Mouse (Mus musculus) spleen, adult 18-20 months (tissue): ENCODE measurements around the gene Cdh3.

Source experiments
- DNase-seq, 2 experiments: peaks; one replicate each; pipeline ENCODE4 v3.0.0; 2022; ENCODE audit warnings: mixed read lengths in 2 of 2

Gene Cdh3

DNA sequence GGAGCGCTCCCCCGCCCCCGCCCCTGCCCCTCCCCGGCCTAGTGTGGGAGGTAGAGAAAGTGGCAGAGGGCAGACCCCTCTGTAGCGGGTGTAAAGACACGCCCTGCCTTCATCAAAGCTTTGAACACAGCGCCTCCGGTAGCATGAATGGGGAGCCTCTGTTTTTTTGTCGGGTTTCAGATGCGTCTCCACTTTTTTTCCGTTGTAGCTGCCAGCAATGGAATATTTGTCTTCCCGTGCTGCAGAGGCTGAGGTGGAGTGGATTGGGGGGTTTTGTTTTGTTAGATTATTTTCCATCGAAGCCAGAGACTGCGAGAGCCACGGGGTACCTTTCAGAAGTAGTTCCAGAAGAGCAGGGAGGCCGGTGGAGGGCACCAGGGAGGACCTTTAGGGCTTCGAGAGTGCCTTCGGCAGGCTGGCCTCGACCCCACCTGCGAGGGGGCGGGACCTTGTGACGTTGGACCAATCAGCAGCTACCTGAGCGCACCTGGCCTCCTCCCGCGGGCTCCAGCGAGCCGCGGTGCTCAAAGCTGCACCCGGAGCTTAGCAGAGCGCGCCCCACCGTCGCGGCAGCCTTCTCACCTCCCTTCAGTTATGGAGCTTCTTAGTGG is at the start of gene Cdh3:
Cdh3 (plus strand) TSS at position 527 of the 611 bp plus-strand sequence.
- DNase-seq: no peak

DNA sequence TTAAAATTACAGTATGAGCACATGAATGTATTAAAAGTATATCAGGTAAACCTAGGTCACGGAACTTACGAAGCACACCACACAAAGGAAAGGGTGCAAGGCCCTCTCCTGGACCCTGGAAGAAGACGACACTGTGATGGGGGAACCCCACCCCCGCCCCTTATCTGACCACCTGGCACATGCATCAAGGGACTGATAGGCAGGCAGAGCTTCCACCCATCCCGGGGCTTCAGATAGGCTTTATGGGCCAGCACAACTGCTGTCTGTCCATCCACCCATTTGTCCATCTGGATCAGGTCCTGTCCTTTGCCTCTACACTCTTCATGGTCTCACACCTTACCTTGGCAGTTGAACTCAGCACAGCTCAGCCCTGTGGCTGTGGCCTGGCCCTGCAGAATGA is 48.6 kb upstream of the Cdh3 start:
- no peak for DNase-seq

DNA sequence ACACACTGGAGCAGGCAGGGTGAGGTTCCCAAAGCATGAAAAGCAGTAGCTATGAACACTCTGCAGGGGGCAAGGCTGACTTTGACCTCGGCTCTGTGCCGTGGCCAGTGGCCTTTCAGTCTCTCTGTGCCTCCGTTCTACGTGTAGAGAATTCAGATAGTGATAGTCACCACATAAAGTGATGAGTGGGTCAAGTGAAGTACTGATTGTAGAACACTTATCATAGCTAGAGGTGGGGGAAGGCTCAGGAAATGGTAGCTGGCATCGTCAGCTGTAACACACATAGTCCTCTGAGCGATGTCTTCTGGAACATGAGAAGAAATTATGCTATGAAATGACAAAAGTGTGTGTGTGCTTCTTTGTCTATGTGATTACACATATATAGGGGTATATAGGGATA is 46.9 kb upstream of the Cdh3 start:
- no peak for DNase-seq

DNA sequence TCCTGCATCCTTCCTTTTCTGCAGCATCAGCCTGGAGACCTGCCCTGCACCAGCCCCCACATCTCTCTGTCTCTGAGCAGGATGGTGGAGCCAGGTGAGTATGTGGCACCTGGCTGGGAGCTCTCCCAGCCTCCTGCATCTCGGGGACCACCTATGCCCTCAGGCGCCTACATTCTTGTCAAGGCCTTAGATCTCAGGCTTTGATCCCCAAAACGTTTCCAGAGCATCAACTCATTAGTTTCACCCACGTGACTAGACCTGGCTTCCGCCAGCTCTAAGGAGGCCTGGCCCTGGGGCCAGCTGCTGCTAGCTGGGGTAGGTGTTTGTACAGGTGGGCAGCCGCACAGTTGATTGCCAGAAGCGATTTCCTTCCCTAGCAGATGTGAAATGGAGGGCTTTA is 41.2 kb upstream of the Cdh3 start:
- DNase-seq: no peak

DNA sequence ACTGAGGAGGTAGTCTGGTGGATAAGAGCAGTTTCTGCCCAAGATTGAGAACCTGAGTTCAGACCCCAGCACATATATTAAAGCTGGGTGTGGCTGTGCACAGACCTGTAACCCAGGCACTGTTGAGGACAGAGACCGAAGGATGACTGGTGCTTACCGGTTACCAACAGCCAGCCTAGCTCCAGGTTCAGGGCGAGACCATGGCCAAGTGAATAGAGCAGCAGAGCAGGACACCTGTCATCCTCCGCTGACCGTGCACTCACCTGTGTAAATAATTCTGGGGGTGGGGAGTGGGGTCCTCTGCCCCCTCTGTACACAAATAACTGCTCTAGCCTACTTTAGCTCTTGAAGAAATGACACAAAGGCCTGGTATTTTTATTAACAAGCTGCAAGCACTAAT is 36.7 kb upstream of the Cdh3 start:
- no peak for DNase-seq

DNA sequence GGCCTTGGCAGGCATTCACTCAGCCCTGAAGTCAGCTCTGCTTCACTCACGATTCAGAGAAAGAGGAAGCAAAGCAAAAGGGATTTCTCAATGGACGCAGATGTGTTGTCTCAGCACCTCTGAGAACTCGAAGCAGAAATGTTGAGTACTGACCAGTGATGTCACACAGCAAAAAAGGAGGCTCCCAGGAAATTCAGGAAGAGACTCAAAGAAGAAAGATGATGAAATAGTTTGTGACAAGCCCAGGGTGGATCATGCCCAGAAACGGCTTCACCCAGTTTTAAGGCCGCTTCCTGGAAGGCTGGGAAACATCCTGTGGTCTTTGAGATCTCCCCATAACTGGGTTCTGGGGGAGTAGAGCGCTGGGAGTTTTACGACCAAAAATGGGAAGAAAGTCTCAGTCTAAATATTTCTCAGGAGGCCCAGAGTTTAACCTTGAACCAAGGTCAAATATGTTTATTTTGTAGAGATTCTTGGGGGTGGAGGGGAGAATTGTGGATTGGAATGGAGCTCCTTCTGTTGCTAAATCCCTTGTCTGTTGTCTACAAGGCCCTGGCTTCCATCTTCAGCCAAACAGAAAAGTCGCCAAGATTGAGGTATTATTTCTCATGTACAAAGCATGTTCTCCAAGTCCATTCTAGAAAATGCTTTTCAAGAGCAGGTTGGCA is 10.5 kb upstream of the Cdh3 start, which contains the start of gene 6030452D12Rik:
6030452D12Rik (plus strand) TSS at position 505 of the 668 bp plus-strand sequence.
- DNase-seq: no peak

DNA sequence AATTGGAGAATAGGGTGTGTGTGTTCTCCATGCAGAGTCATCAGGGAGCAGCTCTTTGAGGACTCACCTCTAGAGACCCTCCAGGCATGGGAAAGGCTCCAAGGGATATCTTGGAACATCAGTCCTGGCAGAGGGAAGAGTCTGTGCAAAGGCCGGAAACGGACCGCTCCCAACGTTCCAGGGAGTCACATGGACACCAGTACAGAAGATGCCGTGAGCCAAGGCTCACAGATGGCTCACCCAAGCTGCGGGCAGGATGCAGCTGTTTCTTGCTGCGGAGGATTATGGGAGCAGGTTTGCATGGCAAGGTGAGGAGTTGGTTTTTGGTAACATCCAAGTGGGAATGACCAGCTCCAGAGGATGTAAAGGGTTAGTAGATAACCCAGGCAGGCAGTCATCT is 6.5 kb upstream of the Cdh3 start:
- no peak for DNase-seq

DNA sequence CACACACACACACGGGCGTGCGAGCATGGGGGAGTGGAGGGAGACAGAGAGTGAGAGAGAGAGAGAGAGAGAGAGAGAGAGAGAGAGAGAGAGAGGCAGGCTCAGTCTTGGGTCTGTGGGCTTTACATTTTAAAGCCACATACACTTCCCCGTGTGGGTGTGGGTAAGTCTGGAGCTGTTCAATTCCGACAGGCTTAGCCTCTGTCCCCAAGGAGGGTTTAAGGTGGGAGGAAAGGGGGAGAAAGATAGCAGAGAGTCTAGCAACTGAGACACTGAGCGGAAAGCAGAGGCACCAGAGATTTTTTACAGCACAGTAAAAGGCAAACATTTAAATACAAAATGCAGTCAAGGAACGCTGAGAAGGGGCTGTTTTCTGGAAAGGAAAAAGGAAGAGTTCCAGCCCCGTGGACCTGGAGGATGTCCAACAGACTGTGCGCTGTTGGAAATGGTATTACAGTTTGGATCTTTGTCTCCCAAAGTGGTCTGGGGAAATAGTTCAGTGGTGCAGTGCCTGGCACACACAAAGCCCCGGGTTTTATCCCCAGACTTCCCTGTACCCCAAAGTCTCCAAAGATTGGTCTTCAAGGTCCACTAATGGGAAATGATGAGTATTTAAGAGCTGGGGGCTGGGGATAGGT is 5.2 kb upstream of the Cdh3 start:
- DNase-seq: no peak

DNA sequence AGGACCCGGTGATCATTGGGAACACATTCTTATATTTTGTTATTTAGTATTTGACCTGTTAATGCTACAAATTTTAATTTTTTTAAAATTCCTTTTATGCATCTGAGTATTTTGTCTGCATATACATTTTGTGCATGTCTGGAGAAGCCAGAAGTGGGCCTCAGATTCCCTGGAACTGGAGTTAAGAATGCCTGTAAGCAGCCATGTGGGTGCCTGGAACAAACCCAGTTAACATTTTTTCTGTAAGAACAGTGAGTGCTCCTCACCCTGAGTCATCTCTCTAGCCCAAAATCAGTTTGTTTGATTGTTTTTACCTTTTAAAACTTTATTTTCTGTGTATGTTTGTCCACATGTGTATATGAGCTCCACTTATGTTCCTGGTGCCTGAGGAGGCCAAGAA is 4.6 kb upstream of the Cdh3 start:
- DNase-seq: no peak

DNA sequence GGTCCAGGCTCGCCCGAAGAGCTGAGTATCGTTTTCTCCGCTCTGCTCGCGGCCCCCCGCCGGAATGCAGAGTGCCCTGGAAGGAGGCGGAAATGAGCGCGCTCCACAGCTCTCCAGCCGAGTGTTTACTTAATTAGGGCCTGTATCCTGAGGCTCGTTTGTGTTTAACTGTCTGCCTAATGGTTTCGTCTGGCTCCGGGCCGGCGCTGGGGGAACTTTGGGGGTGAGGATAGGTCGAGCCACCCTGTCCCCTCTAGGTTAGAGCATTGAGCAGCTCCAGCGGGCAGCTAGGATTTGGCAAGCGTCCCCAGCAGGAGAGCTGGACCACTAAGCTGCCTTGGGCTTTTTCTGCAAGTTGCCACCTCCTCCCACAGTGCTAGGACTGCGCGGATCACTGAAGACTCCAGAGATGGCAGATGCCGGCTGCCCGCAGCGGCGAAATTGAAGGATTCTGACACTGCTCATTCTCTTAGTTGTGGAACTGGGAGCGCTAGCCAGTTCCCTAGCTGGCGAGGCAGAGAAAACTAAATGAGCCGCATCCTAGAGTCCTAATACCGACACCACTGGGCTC is 2.8 kb upstream of the Cdh3 start:
- DNase-seq: no peak

DNA sequence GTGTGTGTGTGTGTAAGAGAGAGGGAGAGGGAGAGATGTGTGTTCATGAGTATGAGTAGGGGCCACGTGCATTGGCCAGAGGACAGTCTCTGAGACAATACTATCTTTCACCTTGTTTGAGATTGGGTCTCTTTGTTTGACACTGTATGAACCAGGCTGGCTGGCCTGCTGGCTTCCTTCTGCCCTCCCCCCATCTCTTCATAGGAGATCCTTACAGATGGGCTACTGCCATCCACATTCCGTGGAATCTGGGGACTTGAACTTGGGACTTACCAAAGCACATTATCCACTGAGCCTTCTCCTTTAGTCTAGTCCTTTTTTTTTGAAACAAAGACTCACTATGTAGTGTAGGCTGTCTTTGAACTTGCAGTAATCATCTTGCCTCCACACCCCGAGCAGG is 2.2 kb upstream of the Cdh3 start:
- DNase-seq: no peak

DNA sequence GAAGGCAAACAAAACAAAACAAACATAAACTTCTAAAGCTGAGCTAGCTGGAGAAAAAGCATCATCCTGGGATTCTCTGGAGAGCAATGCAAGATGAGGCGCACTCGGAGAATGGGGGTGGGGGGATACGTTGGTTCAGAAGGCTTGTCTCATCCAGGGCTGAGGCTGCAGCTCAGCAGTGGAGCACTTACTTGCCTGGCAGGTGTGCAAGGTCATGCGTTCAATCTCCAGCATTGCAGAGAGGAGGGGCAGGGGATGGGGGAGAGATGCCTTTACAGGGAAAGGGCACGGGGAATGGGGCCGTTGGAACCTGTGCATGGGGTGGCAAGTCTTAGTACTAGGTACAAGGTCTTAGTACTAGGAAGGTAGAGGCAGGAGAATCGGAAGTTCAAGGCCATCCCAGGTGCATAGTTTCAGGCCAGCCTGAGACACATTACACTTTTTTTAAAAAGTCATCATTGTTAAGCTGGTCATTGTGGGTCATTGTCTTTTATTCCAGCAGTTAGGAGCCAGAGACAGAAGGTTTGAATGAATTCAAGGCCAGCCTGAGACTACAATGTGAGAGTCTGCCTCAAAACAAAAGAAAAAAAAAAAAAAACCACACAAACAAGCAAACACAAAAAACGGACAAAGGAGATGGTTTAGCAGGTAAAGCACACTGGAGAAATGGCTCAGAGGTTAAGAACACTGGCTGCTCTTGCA is 1.5 kb upstream of the Cdh3 start:
- no peak for DNase-seq

DNA sequence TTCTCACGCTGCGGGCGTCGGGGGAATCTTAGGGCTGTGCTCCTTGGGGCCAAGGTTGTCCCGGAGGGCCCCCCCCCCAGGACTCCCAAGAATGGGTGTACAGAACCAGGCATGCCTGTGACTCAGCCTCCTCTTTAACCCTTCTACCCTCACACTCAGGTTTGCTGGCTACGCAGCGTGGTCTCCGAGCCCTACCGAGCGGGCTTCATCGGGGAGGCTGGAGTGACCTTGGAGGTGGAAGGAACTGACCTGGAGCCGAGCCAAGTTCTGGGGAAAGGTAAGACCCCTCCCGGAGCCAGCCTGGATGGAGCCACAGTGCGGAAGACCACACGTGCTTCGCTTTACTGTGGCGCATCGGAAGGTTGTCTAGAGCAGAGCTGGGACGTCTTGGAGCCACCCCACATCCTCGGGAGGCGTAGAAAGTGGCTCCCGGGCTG is 392 bp downstream of the Cdh3 start:
- no peak for DNase-seq

DNA sequence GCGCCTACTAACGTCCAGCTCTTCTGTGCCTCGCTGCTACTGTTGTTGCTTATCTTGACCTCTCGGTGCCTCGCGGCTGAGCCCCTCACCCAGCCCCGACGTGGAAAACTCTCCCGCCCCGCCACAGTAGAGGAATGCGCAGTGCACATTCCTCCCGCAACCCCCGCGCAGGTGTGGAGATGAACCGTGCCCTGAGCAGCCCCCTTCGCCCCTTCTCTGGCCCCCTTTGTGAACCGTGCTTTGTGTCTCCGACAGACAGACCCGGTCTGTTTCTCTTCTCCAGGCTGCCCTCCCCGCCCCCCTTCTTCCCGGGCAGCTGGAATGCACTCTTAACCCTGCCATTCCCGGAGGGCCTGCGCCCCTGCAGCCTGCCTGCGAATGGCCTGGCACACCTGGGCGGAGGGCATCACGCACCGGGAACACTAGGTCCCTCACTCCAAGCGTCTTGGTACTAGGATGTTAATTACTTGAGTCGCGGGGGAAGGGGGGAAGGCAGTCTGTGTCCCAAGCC is 895 bp downstream of the Cdh3 start:
- DNase-seq: no peak

DNA sequence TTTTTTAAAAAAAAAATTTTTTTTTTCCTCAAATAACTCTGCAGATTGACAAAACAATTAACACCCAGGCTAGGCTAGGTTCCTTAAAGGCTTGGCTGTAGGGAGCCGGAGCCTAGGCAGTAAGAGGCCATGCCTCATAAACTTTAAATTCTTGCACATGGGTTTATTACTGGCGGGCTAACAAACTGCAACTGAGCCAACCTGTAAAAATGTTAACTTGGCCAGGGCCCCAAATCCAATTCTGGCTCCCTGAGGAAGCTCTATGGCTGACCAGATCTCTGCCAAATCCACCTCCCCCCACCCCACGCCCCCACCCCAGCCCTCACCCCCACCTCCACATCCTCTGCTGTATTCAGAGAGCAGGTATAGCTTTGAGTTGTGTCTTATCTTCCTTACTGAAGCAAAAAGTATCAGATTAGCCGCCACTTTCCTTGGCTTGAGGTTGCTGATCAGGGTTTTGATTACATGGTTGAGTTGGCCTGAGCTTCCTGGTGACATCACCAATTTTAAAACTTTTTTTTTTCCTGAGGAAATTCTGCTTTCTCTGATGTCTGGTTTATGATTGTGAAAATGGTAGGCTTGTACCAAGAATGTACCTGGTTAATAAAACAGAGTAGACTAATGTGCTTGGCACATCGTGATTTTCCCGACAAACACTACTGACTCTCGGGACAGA is 1.9 kb downstream of the Cdh3 start:
- no peak for DNase-seq

DNA sequence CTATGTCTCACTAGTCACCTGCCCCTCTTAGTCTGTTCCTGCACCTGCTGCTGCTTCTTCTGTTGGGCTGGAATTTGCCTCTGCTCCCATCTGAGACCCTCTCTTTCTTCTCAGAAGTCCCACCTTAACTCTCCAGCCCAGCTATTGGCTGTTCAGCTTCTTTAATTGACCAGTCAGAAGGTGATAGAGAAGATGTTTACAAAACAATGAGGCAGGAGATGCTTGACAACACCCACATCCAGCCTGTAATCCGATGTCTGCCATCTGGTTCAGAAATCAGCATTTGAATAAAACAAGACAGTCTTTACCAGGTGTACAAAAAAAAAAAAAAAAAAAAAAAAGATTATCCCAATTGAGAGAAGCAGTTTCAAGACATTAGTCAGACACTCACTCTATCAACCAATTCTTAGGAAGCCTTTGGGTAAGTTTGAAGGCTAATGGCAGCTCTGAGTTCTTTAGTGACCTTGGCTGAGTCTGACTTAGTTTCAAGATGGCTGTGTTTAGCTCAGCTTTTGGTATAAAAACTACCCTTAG is 5.3 kb downstream of the Cdh3 start:
- DNase-seq: no peak

DNA sequence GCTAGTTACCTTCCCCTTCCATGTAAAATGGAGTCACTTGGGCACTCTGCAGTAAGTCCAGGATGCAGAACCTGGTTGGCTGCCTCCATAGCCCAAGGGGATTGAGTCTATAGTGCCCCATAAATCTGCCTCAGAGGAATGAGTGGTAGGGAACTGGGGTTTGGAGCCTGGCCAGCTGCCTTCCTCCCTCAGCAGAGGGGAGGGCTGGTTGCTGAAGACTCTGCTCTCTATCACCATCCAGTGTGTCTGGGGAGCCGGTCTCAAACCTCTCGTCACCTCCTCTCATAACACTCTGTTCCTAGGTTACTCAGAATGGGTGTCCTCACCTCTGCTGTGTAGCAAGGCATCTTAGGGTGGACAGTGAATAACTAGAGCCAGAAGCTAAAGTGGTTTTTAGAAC is 5.9 kb downstream of the Cdh3 start:
- DNase-seq: no peak

DNA sequence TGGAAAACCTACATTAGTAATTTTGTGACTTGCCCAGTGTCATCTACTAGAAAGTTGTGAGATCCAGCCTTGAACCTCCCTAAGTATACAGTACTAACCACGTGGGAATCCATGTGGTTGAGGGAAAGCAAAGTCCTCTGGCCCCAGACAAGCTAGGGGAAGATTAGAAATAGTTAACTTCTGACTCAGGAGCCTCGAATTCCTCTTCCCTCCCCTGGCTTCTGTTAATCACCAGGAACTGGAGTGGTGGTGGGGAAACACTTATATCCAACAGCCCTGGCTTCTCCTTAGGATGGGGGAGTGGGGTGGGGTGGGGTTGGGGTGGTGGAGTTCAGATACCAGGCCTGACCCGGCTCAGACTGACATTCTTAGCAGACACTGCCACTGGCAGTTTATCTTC is 8.1 kb downstream of the Cdh3 start:
- no peak for DNase-seq

DNA sequence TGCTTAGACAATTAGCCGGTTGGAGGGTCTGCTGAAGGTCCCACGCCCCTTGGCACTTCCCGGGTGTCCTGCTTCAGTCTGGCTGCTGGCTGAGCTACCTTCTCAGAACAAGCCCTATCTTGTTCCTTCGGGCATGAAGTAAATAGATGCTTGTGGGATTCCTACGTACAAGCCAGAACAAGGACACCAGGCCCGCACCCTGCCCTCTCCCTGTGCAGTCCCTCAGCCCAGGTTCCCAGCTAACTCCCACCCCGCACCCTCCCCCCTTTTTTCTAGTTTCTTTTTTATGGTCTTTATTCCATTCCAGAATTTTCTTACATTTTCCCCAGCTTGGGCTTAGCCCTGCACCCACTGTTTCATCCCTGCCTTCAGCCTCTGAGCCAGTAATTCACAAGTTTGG is 9.9 kb downstream of the Cdh3 start:
- DNase-seq: no peak

DNA sequence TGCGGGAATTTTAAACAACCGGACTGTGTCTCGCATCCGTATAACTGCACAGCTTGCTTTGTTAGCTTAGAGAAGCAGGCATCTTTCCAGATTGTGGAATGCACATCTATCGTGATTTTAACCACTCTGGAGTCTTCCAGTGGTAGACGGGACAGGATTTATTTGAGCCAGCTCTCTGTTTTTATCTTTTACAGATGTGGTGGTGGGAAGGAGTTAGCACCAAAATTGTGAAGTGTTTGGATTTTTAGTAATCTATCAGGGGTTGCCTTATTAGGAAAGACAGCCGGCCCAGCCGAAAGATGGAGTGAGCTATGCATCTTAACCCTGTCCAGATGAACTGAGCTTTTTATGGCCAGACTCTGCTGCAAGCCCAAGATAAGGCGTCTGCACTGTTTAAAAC is 11.2 kb downstream of the Cdh3 start:
- no peak for DNase-seq

DNA sequence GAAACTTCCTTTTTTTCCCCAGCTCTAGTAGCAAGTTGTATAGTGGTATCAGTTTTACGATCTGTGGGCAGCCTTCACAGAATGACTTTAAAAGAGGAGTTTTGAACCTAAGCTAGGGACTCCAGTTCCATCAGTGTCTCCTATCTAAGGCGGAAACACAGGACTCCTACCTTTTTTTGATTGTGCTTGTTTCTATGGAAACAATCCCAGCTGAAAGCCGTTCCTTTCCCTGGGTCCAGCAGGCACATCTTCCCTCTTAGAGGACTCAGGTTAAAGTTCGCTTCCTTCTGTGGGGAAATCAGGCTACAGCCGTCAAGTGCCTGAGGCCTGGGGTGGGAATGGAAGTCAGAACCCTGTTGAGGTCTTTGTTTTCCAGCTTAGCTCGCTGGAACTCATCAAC is 16.0 kb downstream of the Cdh3 start:
- no peak for DNase-seq
